Mouse (Mus musculus) erythroblast, embryonic 14.5 days (primary cell): ENCODE measurements around the gene Rfx3.

Experiments
- GATA1 ChIP-seq: IDR thresholded peaks from 2 replicates; pipeline ENCODE4 v1.6.1; 2012; ENCODE audit warnings: low read length, inconsistent platforms, mixed read lengths
- TAL1 ChIP-seq: IDR thresholded peaks from 3 replicates; pipeline ENCODE4 v1.6.1; 2012; ENCODE audit warnings: low read length, inconsistent platforms, mixed read lengths

- no peak for TF ChIP-seq TAL1
- TF ChIP-seq GATA1: no peak
These were observed 162.0 kb downstream of the Rfx3 start for GRCm38 (mm10) chr19:27848946-27849345.
